Mouse (Mus musculus) embryonic facial prominence, embryonic 14.5 days (tissue): ENCODE results near the gene Irf2. TPM values are rescaled to one million over a fixed set of nuclear protein-coding genes. Genes with fewer than 3 reads are reported as not detected.

Experiments
- ATAC-seq: fragments of 200-750 bp; cut with Nextera tagmentation; 2 replicates; pipeline ENCODE4 v1.8.0; 2017; ENCODE audit warnings: low read depth, moderate number of reproducible peaks, moderate TSS enrichment
- DNase-seq: peaks from one replicate; pipeline ENCODE4 v3.0.0-alpha.2; 2015; ENCODE audit warnings: low spot score
- H3K27ac ChIP-seq: fragments of 300-500 bp; sonication (generic); replicated peaks from 2 replicates; pipeline ENCODE4 v1.5.1; 2014; ENCODE audit warnings: low read depth, mild to moderate bottlenecking, low read length, moderate library complexity
- H3K27me3 ChIP-seq: fragments of 300-500 bp; sonication (generic); replicated peaks from 2 replicates; pipeline ENCODE4 v1.6.1; 2014; ENCODE audit warnings: low read length; ENCODE audit not compliant: control insufficient read depth, insufficient read depth
- H3K36me3 ChIP-seq: fragments of 300-500 bp; sonication (generic); 2 replicates; pipeline ENCODE4 v1.6.1; 2014; ENCODE audit warnings: low read length, mixed read lengths; ENCODE audit not compliant: control insufficient read depth, insufficient read depth
- H3K4me1 ChIP-seq: fragments of 300-500 bp; sonication (generic); 2 replicates; pipeline ENCODE4 v1.6.1; 2014; ENCODE audit warnings: antibody characterized with exemption, low read length; ENCODE audit not compliant: control insufficient read depth, insufficient read depth
- H3K4me2 ChIP-seq: fragments of 300-500 bp; sonication (generic); 2 replicates; pipeline ENCODE4 v1.6.1; 2014; ENCODE audit warnings: low read depth, mild to moderate bottlenecking, low read length, moderate library complexity, mixed read lengths
- H3K4me3 ChIP-seq: fragments of 300-500 bp; sonication (generic); 2 replicates; pipeline ENCODE4 v1.5.1; 2014; ENCODE audit warnings: low read depth, mild to moderate bottlenecking, low read length
- H3K9ac ChIP-seq: fragments of 300-500 bp; sonication (generic); 2 replicates; pipeline ENCODE4 v1.6.1; 2014; ENCODE audit warnings: low read depth, mild to moderate bottlenecking, low read length, moderate library complexity, mixed read lengths
- H3K9me3 ChIP-seq: fragments of 300-500 bp; sonication (generic); 2 replicates; pipeline ENCODE4 v1.6.1; 2016; ENCODE audit warnings: low read length; ENCODE audit not compliant: control insufficient read depth
- WGBS: fragments of 180-500 bp; shearing (Covaris S2); extraction: QIAGEN DNeasy Blood & Tissue Kit; methylation state at CpG from one replicate; pipeline ENCODE4 v1.1.7; 2014; 5-methylcytosine and 5-hydroxymethylcytosine counted together
- polyA plus RNA-seq: library from polyadenylated mRNA; unstranded; fragments of >200 nt; fragmentation: Nextera tagmentation; extraction: Ambion mirVana; gene quantifications from 2 replicates; pipeline ENCODE4 v1.2.1, GENCODE M21; 2014

The Irf2 gene
- polyA plus RNA-seq, 1 experiment from 2014 or later = 15.3 TPM

DNA sequence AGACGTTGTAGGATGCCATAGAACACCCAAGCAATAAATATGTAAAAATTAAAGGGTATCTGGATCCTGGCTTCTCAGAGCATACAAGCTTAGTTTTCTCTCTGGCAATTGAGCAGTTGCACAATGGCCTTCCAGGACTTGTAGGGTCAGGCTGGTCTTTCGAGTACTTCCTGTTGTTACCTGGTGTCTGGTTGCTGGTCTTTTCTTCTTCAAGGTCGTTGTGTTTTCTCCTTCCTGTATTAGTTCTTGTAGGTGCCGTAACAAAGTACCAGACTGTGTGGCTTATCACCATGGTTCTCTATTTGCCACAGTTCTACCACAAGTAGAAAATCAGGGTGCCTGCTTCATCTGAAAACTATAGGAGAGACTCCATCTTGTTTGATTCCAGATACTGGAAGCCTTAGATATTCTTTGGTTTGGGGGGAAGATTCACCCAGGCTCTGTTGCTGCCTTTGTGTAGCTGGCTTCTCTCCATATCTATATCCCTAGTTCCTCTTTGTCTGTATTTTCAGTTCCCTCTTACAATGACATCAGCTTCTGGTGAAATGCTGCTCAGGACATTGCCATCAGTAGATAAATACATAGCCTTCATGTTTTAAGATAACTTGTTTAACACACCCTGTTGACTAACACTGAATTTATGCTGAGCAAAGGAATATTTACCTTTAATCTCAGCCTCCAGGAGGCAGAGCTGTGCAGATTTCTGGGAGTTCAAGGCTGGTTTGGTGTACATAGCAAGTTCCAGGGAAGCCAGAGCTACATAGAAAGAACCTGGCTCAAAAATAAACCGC lies 49.8 kb downstream of the Irf2 start:
- no peaks in the 10 kb centered on the region for H3K27me3 ChIP-seq
- no peaks in the 10 kb centered on the region for H3K4me1 ChIP-seq
- H3K27ac ChIP-seq = no peak overlapping the region
- no peak overlapping the region for H3K9ac ChIP-seq
- H3K4me2 ChIP-seq = no peak overlapping the region
- H3K9me3 ChIP-seq = no peaks in the 10 kb centered on the region
- no peak for DNase-seq
- ATAC-seq = no peak
- 81% methylated on average over 5 of the region's 5 CpGs for WGBS
- H3K4me3 ChIP-seq = no peak overlapping the region
- H3K36me3 ChIP-seq = peaks cover under 1% of the 10 kb centered on the region; the same call in 1 of the 2 replicates

GRCm38 (mm10) chr8:46791664-46792371 lies 52.3 kb downstream of the Irf2 start:
- H3K4me3 ChIP-seq = no peak overlapping the region
- no peak for ATAC-seq
- H3K27ac ChIP-seq = no peak overlapping the region
- no peaks in the 10 kb centered on the region for H3K27me3 ChIP-seq
- H3K4me2 ChIP-seq = no peak overlapping the region
- no peak overlapping the region for H3K9ac ChIP-seq
- DNase-seq = no peak
- H3K4me1 ChIP-seq = no peaks in the 10 kb centered on the region
- peaks cover 5% of the 10 kb centered on the region; the same call in 1 of the 2 replicates for H3K36me3 ChIP-seq
- WGBS = 76% methylated on average over 5 of the region's 5 CpGs
- H3K9me3 ChIP-seq = no peaks in the 10 kb centered on the region

GRCm38 (mm10) chr8:46792653-46793052 lies 53.1 kb downstream of the Irf2 start:
- Histone ChIP-seq H3K36me3 (peaks cover 11% of the 10 kb centered on the region; the same call in 1 of the 2 replicates), H3K27ac (no peak overlapping the region), H3K27me3 (no peaks in the 10 kb centered on the region), H3K4me1 (no peaks in the 10 kb centered on the region), H3K4me2 (no peak overlapping the region), H3K9ac (no peak overlapping the region), H3K4me3 (no peak overlapping the region), H3K9me3 (no peaks in the 10 kb centered on the region)
- WGBS = 78% methylated on average over 2 of the region's 2 CpGs
- DNase-seq (no peak), ATAC-seq (no peak)

DNA sequence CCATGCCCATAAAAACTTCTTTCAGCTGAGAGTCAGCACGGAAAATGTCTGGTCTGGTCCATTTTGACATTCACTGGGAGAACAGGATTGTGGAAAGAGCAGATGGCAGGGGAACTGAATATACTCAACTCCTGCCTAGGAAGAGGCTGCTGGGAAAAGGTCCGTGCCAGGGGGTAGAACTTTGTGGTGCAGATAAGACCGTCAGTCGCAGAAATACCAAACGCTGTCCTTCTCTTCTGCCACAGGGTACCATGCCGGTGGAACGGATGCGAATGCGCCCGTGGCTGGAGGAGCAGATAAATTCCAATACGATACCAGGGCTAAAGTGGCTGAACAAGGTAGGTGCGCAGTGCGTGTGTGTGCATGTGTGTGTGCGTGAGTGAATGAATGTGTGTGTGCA lies 53.7 kb downstream of the Irf2 start:
- H3K27me3 ChIP-seq = no peaks in the 10 kb centered on the region
- 94% methylated on average over 14 of the region's 14 CpGs for WGBS
- no peak for DNase-seq

DNA sequence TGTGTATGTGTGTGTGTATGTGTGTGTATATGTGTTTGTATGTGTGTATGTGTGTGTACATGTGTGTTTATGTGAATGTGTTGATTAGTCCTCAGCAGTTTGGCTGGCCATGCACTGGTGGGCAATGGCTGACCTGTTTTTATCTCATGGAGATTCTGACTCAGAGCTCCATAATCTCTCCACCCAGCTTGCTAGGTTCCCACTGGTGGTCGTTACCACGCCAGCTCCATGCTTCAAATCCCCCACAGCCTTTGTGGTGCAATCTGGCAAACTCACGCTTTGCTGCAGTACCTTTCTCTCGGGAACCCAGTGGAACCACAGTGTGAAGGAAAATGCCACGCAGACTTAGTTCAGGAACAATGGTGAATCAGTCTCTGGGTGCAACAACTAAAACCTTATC lies 54.8 kb downstream of the Irf2 start:
- 93% methylated on average over 5 of the region's 5 CpGs for WGBS
- no peaks in the 10 kb centered on the region for H3K4me1 ChIP-seq
- H3K9ac ChIP-seq = no peak overlapping the region
- H3K27me3 ChIP-seq = no peaks in the 10 kb centered on the region
- H3K27ac ChIP-seq = no peak overlapping the region
- no peak for ATAC-seq
- H3K36me3 ChIP-seq = peaks cover 12% of the 10 kb centered on the region; the same call in 1 of the 2 replicates
- no peak overlapping the region for H3K4me3 ChIP-seq
- H3K4me2 ChIP-seq = no peak overlapping the region
- H3K9me3 ChIP-seq = no peaks in the 10 kb centered on the region
- no peak for DNase-seq

More for the DNA sequence above, 53.7 kb downstream of the Irf2 start:
- H3K9me3 ChIP-seq = no peaks in the 10 kb centered on the region
- H3K36me3 ChIP-seq = peaks cover 12% of the 10 kb centered on the region; the same call in 1 of the 2 replicates
- no peak for ATAC-seq
- H3K4me2 ChIP-seq = no peak overlapping the region
- H3K9ac ChIP-seq = no peak overlapping the region
- no peak overlapping the region for H3K27ac ChIP-seq
- H3K4me1 ChIP-seq = no peaks in the 10 kb centered on the region
- no peak overlapping the region for H3K4me3 ChIP-seq

- WGBS = 95% methylated on average over 5 of the region's 5 CpGs
- no peak for ATAC-seq
- Histone ChIP-seq H3K4me2 (no peak overlapping the region), H3K27ac (no peak overlapping the region), H3K4me3 (no peak overlapping the region), H3K9ac (no peak overlapping the region), H3K4me1 (no peaks in the 10 kb centered on the region; the same call in 1 of the 2 replicates), H3K36me3 (peaks cover 12% of the 10 kb centered on the region; the same call in 1 of the 2 replicates), H3K27me3 (no peaks in the 10 kb centered on the region), H3K9me3 (no peaks in the 10 kb centered on the region)
- no peak for DNase-seq
Observed at GRCm38 (mm10) chr8:46799212-46799611, 59.7 kb downstream of the Irf2 start.

- H3K4me2 ChIP-seq = no peak overlapping the region
- no peak overlapping the region for H3K27ac ChIP-seq
- no peak overlapping the region for H3K9ac ChIP-seq
- H3K36me3 ChIP-seq = peaks cover 7% of the 10 kb centered on the region; the same call in 1 of the 2 replicates
- H3K4me1 ChIP-seq = no peaks in the 10 kb centered on the region; the same call in 1 of the 2 replicates
- DNase-seq = peak; percentile 45
- 58% methylated on average over 2 of the region's 2 CpGs for WGBS
- no peaks in the 10 kb centered on the region for H3K27me3 ChIP-seq
- no peaks in the 10 kb centered on the region for H3K9me3 ChIP-seq
- no peak overlapping the region for H3K4me3 ChIP-seq
- peak; percentile 33; the same call in 1 of the 2 replicates for ATAC-seq
Observed at GRCm38 (mm10) chr8:46799706-46800105, 60.2 kb downstream of the Irf2 start.

GRCm38 (mm10) chr8:46801153-46801684 lies 61.7 kb downstream of the Irf2 start:
- Histone ChIP-seq H3K9me3 (no peaks in the 10 kb centered on the region; the same call in 1 of the 2 replicates), H3K27me3 (no peaks in the 10 kb centered on the region), H3K36me3 (peaks cover 12% of the 10 kb centered on the region), H3K4me1 (no peaks in the 10 kb centered on the region; the same call in 1 of the 2 replicates), H3K27ac (no peak overlapping the region), H3K4me3 (no peak overlapping the region), H3K9ac (no peak overlapping the region), H3K4me2 (no peak overlapping the region)
- DNase-seq = no peak
- 62% methylated on average over 1 of the region's 1 CpGs for WGBS
- ATAC-seq = no peak
